Mouse (Mus musculus) limb, embryonic 13.5 days (tissue): ENCODE measurements around the gene Dpf1. TPM values are rescaled to one million over a fixed set of nuclear protein-coding genes. Genes with fewer than 3 reads are reported as not detected.

Source experiments
- ATAC-seq: fragments of 200-750 bp; cut with Nextera tagmentation; 2 replicates; pipeline ENCODE4 v1.8.0; 2017; ENCODE audit warnings: low read depth, moderate number of reproducible peaks, moderate TSS enrichment; ENCODE audit not compliant: low FRiP score
- H3K27ac ChIP-seq: fragments of 300-500 bp; sonication (generic); 2 replicates; pipeline ENCODE4 v1.5.1; 2015; ENCODE audit warnings: inconsistent platforms, mild to moderate bottlenecking, moderate library complexity
- H3K27me3 ChIP-seq: fragments of 300-500 bp; sonication (generic); 2 replicates; pipeline ENCODE4 v1.6.1; 2015; ENCODE audit warnings: mild to moderate bottlenecking, inconsistent platforms
- H3K36me3 ChIP-seq: fragments of 300-500 bp; sonication (generic); 2 replicates; pipeline ENCODE4 v1.6.1; 2015; ENCODE audit warnings: inconsistent platforms, mild to moderate bottlenecking, moderate library complexity
- H3K4me1 ChIP-seq: fragments of 300-500 bp; sonication (generic); 2 replicates; pipeline ENCODE4 v1.6.1; 2015; ENCODE audit warnings: inconsistent platforms
- H3K4me2 ChIP-seq: fragments of 300-500 bp; sonication (generic); replicated peaks from 2 replicates; pipeline ENCODE4 v1.6.1; 2015; ENCODE audit warnings: inconsistent platforms, mild to moderate bottlenecking, moderate library complexity
- H3K4me3 ChIP-seq: fragments of 300-500 bp; sonication (generic); 2 replicates; pipeline ENCODE4 v1.5.1; 2015; ENCODE audit warnings: moderate library complexity, mild to moderate bottlenecking, inconsistent platforms
- H3K9ac ChIP-seq: fragments of 300-500 bp; sonication (generic); 2 replicates; pipeline ENCODE4 v1.6.1; 2015; ENCODE audit warnings: mild to moderate bottlenecking, inconsistent platforms
- H3K9me3 ChIP-seq: fragments of 300-500 bp; sonication (generic); 2 replicates; pipeline ENCODE4 v1.6.1; 2016; ENCODE audit warnings: inconsistent platforms
- WGBS: fragments of 180-500 bp; shearing (Covaris S2); methylation state at CpG from one replicate; pipeline ENCODE4 v1.1.7; 2015; 5-methylcytosine and 5-hydroxymethylcytosine counted together
- polyA plus RNA-seq: library from polyadenylated mRNA; unstranded; fragments of >200 nt; fragmentation: Nextera tagmentation; extraction: Ambion mirVana; gene quantifications from 2 replicates; pipeline ENCODE4 v1.2.1, GENCODE M21; 2015

Gene Dpf1
- polyA plus RNA-seq, 1 experiment from 2014 or later, result 21.6 TPM

DNA sequence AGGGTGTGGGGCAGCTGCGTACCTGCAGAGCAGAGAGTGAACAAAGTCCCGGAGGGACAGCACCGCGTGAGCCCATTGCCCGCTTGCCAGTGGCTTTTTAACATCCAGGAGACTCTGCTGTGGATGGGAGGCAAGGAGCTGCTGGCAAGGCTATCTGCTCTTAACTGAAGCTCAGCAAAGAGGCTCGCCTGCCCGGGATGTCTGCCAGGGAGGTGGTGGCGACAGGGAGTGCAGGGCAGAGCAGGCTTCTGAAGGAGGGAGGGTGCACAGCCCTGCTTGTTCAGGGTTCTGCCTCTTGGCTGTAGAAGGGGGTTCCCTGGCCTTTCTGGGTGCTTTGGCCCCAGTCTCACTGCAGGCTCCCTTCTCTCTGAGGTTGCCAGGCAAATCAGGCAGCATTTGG lies 50.4 kb downstream of the Dpf1 start:
- Histone ChIP-seq H3K9me3 (no peaks in the 10 kb centered on the region), H3K4me3 (no peak overlapping the region), H3K4me2 (no peak overlapping the region), H3K27ac (no peak overlapping the region), H3K4me1 (no peaks in the 10 kb centered on the region), H3K36me3 (peaks cover 71% of the 10 kb centered on the region), H3K27me3 (no peaks in the 10 kb centered on the region), H3K9ac (no peak overlapping the region)
- WGBS, result 83% methylated on average over 8 of the region's 8 CpGs
- no peak for ATAC-seq

DNA sequence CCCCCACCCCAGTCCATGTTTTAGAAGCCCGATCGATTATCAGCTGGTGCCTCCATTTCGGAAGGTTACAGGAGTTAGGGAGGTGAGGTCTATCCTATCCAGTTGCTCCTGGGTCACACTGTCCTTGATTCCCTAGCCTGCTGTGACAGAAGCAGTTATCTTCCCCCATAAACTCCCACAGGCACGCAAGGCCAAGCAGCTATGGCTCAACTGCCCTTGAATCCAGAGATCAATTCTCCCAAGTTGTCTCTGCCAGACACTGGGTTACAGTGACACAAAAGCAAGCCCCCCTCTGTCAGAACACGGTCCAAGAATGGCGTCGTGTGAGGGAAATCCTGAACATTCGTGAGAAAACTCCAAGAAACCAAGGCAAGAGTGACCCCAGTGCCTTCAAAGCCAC lies 51.7 kb downstream of the Dpf1 start:
- ATAC-seq, result no peak
- Histone ChIP-seq H3K27me3 (no peaks in the 10 kb centered on the region), H3K9ac (no peak overlapping the region), H3K27ac (no peak overlapping the region), H3K36me3 (peaks cover 67% of the 10 kb centered on the region), H3K4me1 (no peaks in the 10 kb centered on the region), H3K4me2 (no peak overlapping the region), H3K4me3 (no peak overlapping the region), H3K9me3 (no peaks in the 10 kb centered on the region)
- 91% methylated on average over 8 of the region's 8 CpGs for WGBS

DNA sequence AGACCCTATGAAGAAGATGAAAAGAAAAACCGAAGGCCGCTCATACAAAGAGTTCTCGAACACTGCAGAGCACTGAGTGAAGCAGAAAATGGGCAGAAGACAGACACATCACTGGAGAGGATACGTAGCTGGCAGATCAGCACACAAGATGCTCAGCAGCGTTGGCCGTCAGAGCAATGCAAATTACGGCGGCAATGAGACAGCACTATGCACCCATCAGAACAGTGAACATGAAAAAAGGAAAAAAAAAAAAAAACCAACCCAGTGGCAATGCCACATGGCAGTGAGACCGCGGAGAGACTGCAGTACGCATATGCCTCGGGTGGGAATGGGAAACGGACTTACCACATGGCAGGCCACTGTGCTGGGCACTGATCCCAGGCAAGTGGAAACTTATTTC lies 57.7 kb downstream of the Dpf1 start:
- no peaks in the 10 kb centered on the region for H3K4me1 ChIP-seq
- no peaks in the 10 kb centered on the region for H3K9me3 ChIP-seq
- ATAC-seq, result no peak
- no peak overlapping the region for H3K27ac ChIP-seq
- H3K27me3 ChIP-seq, result no peaks in the 10 kb centered on the region
- H3K4me2 ChIP-seq, result no peak overlapping the region
- 96% methylated on average over 13 of the region's 13 CpGs for WGBS
- H3K4me3 ChIP-seq, result no peak overlapping the region
- no peak overlapping the region for H3K9ac ChIP-seq
- peaks cover 69% of the 10 kb centered on the region for H3K36me3 ChIP-seq

DNA sequence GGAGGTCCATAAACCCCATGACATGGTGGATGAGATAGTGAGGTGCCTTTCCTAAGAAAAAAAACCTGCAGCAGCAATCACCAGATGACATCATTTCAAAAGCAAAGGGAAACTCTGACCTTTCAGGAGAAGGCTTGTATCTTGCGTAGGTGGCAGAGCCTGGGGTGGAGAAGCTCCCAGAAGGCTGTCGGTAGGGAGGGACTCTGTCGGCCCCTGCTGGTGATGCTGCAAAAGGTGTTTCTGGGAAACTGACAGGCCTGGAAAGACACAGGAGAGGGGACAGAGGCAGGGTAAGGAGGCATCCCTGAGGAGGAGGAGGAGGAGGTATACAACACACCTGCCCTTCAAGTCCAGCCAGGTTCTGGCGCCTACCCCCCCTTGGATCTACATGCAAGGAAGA lies 60.3 kb downstream of the Dpf1 start:
- Histone ChIP-seq H3K4me3 (no peak overlapping the region), H3K4me2 (no peak overlapping the region), H3K9me3 (no peaks in the 10 kb centered on the region), H3K27ac (no peak overlapping the region), H3K4me1 (peaks cover 10% of the 10 kb centered on the region), H3K9ac (no peak overlapping the region), H3K36me3 (peaks cover 49% of the 10 kb centered on the region), H3K27me3 (no peaks in the 10 kb centered on the region)
- 27% methylated on average over 4 of the region's 4 CpGs for WGBS
- no peak for ATAC-seq

GRCm38 (mm10) chr7:29367166-29368003 lies 63.6 kb downstream of the Dpf1 start:
- Histone ChIP-seq H3K4me1 (peaks cover 10% of the 10 kb centered on the region), H3K36me3 (peaks cover 40% of the 10 kb centered on the region), H3K4me3 (no peak overlapping the region), H3K9me3 (no peaks in the 10 kb centered on the region), H3K27me3 (no peaks in the 10 kb centered on the region), H3K4me2 (no peak overlapping the region), H3K9ac (no peak overlapping the region), H3K27ac (no peak overlapping the region)
- WGBS, result 79% methylated on average over 13 of the region's 13 CpGs
- ATAC-seq, result peak; percentile 29; the same call in 1 of the 2 replicates

Other genes with a start within 250 kb of the Dpf1 start
- 7.9 and 8.5 TPM in 2 replicates for gene Ryr1, start 178.8 kb upstream of the Dpf1 start, polyA plus RNA-seq
- 0.56 and 0.69 TPM in 2 replicates for gene Rasgrp4, start 169.1 kb upstream of the Dpf1 start, polyA plus RNA-seq
- 11.5 and 12.5 TPM in 2 replicates for gene Fam98c, start 147.7 kb upstream of the Dpf1 start, polyA plus RNA-seq
- gene Ggn, start 133.7 kb upstream of the Dpf1 start, polyA plus RNA-seq, result 0.47 and 0.50 TPM in 2 replicates
- gene Spred3, start 133.5 kb upstream of the Dpf1 start, polyA plus RNA-seq, result 4.2 and 4.4 TPM in 2 replicates
- 270 and 272 TPM in 2 replicates for gene Psmd8, start 123.2 kb upstream of the Dpf1 start, polyA plus RNA-seq
- 0.46 and 0.51 TPM in 2 replicates for gene Catsperg1, start 89.9 kb upstream of the Dpf1 start, polyA plus RNA-seq
- gene Kcnk6, start 71.4 kb upstream of the Dpf1 start, polyA plus RNA-seq, result 1.9 and 2.3 TPM in 2 replicates
- 123 and 124 TPM in 2 replicates for gene Yif1b, start 65.6 kb upstream of the Dpf1 start, polyA plus RNA-seq
- gene 2200002D01Rik, start 55.5 kb upstream of the Dpf1 start, polyA plus RNA-seq, result 1.7 and 2.0 TPM in 2 replicates
- gene Spint2, start 22.0 kb upstream of the Dpf1 start, polyA plus RNA-seq, result 110 and 112 TPM in 2 replicates
- 5.8 and 7.5 TPM in 2 replicates for gene Ppp1r14a, start 14.6 kb upstream of the Dpf1 start, polyA plus RNA-seq
- gene Sipa1l3, start 214.7 kb downstream of the Dpf1 start, polyA plus RNA-seq, result 11.5 and 13.9 TPM in 2 replicates